Mouse (Mus musculus) small intestine, adult 2 months (tissue): ENCODE measurements around the gene Itih5.

Source experiments
- CTCF ChIP-seq: fragments of 200-500 bp; IDR thresholded peaks from 2 replicates; pipeline ENCODE4 v1.5.1; 2012; ENCODE audit warnings: low read depth, mild to moderate bottlenecking, control low read depth, inconsistent platforms, low read length, moderate library complexity, mixed read lengths; ENCODE audit not compliant: insufficient replicate concordance, insufficient read length; ENCODE audit errors: extremely low read depth
- POLR2A ChIP-seq: fragments of 200-500 bp; IDR thresholded peaks from 2 replicates; pipeline ENCODE4 v1.6.1; 2012; ENCODE audit warnings: low read depth, mild to moderate bottlenecking, control low read depth, inconsistent platforms, low read length, moderate library complexity

DNA sequence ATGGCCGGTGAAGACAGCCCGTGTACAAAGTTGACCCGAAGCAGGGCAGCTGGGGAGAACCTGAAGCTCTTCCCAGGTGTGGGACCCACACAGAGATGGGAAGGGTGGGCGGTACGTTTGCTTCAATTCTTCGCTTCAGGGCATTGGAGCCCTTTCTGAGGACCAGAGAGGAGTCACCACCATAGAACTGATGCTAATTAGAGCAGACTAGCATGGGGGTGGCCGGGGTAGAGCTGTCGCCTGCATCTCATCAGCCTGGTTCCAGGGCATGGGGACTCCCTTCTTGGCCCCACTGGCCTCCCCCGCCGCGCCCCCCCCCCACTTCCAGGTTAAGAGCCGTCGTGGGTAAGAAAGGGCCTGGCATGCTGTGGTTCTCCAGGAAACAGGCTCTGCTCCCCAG lies 132.6 kb downstream of the Itih5 start:
- TF ChIP-seq CTCF (no peak), POLR2A (no peak)
